Mouse (Mus musculus): ENCODE results near the gene Bmper. TPM values are rescaled to one million over a fixed set of nuclear protein-coding genes. Genes with fewer than 3 reads are reported as not detected.

Bmper gene
- polyA plus RNA-seq, 1 experiment: not detected

- no peak overlapping the region for H3K4me3 ChIP-seq (ENCODE audit: insufficient read depth, low read depth, low read length)
- WGBS: 86% methylated on average over 4 of the region's 4 CpGs
- no peak for TF ChIP-seq POLR2A (IDR thresholded peaks at IDR 0.05; ENCODE audit: insufficient read depth, low read depth, low read length)
- TF ChIP-seq CTCF (IDR thresholded peaks at IDR 0.05; ENCODE audit: insufficient read depth, low read depth, low read length): no peak
Observed at GRCm38 (mm10) chr9:23200828-23201227, 22.0 kb upstream of the Bmper start.

GRCm38 (mm10) chr9:23202431-23202830 lies 20.4 kb upstream of the Bmper start:
- WGBS: 85% methylated on average over 4 of the region's 4 CpGs
- H3K27ac ChIP-seq (ENCODE audit: insufficient read depth, low read depth, low read length): no peak overlapping the region
- no peak for TF ChIP-seq POLR2A (IDR thresholded peaks at IDR 0.05; ENCODE audit: insufficient read depth, low read depth, low read length)
- no peak for TF ChIP-seq CTCF (IDR thresholded peaks at IDR 0.05; ENCODE audit: insufficient read depth, low read depth, low read length)
- peaks cover 12% of the 10 kb centered on the region for H3K4me1 ChIP-seq (ENCODE audit: control insufficient read depth, insufficient read depth, low read length)
- H3K4me3 ChIP-seq (ENCODE audit: insufficient read depth, low read depth, low read length): no peak overlapping the region

More at GRCm38 (mm10) chr9:23200828-23201227, 22.0 kb upstream of the Bmper start:
- H3K27ac ChIP-seq (ENCODE audit: insufficient read depth, low read depth, low read length): no peak overlapping the region
- H3K4me1 ChIP-seq (ENCODE audit: control insufficient read depth, insufficient read depth, low read length): peaks cover 12% of the 10 kb centered on the region

- WGBS: 11% methylated on average over 17 of the region's 17 CpGs
- H3K4me3 ChIP-seq (ENCODE audit: insufficient read depth, low read depth, low read length): no peak overlapping the region
Observed at GRCm38 (mm10) chr9:23204339-23205288, 18.3 kb upstream of the Bmper start.

GRCm38 (mm10) chr9:23205304-23205703 lies 17.6 kb upstream of the Bmper start:
- Histone ChIP-seq H3K4me3 (ENCODE audit: insufficient read depth, low read depth, low read length) (no peak overlapping the region), H3K4me1 (ENCODE audit: control insufficient read depth, insufficient read depth, low read length) (peaks cover 12% of the 10 kb centered on the region), H3K27ac (ENCODE audit: insufficient read depth, low read depth, low read length) (no peak overlapping the region)
- WGBS: 66% methylated on average over 3 of the region's 3 CpGs
- TF ChIP-seq POLR2A (IDR thresholded peaks at IDR 0.05; ENCODE audit: insufficient read depth, low read depth, low read length) (no peak), CTCF (IDR thresholded peaks at IDR 0.05; ENCODE audit: insufficient read depth, low read depth, low read length) (no peak)

More at GRCm38 (mm10) chr9:23204339-23205288, 18.3 kb upstream of the Bmper start:
- Histone ChIP-seq H3K4me1 (ENCODE audit: control insufficient read depth, insufficient read depth, low read length) (peaks cover 12% of the 10 kb centered on the region), H3K27ac (ENCODE audit: insufficient read depth, low read depth, low read length) (no peak overlapping the region)
- no peak for TF ChIP-seq CTCF (IDR thresholded peaks at IDR 0.05; ENCODE audit: insufficient read depth, low read depth, low read length)
- TF ChIP-seq POLR2A (IDR thresholded peaks at IDR 0.05; ENCODE audit: insufficient read depth, low read depth, low read length): no peak

- H3K4me3 ChIP-seq (ENCODE audit: insufficient read depth, low read depth, low read length): no peak overlapping the region
- peaks cover 12% of the 10 kb centered on the region for H3K4me1 ChIP-seq (ENCODE audit: control insufficient read depth, insufficient read depth, low read length)
- TF ChIP-seq CTCF (IDR thresholded peaks at IDR 0.05; ENCODE audit: insufficient read depth, low read depth, low read length) (no peak), POLR2A (IDR thresholded peaks at IDR 0.05; ENCODE audit: insufficient read depth, low read depth, low read length) (no peak)
- no peak overlapping the region for H3K27ac ChIP-seq (ENCODE audit: insufficient read depth, low read depth, low read length)
- 95% methylated on average over 3 of the region's 3 CpGs for WGBS
Observed at GRCm38 (mm10) chr9:23205757-23206156, 17.1 kb upstream of the Bmper start.

- no peak for TF ChIP-seq POLR2A (IDR thresholded peaks at IDR 0.05; ENCODE audit: insufficient read depth, low read depth, low read length)
- TF ChIP-seq CTCF (IDR thresholded peaks at IDR 0.05; ENCODE audit: insufficient read depth, low read depth, low read length): no peak
Observed at GRCm38 (mm10) chr9:23206181-23206580, 16.7 kb upstream of the Bmper start.

GRCm38 (mm10) chr9:23212303-23212702 lies 10.6 kb upstream of the Bmper start:
- no peak overlapping the region for H3K4me3 ChIP-seq (ENCODE audit: insufficient read depth, low read depth, low read length)
- no peak overlapping the region for H3K27ac ChIP-seq (ENCODE audit: insufficient read depth, low read depth, low read length)
- WGBS: 7% methylated on average over 11 of the region's 11 CpGs
- H3K4me1 ChIP-seq (ENCODE audit: control insufficient read depth, insufficient read depth, low read length): no peaks in the 10 kb centered on the region
- TF ChIP-seq POLR2A (IDR thresholded peaks at IDR 0.05; ENCODE audit: insufficient read depth, low read depth, low read length): no peak
- peak; percentile 91; the same call in 1 of the 2 replicates for TF ChIP-seq CTCF (IDR thresholded peaks at IDR 0.05; ENCODE audit: insufficient read depth, low read depth, low read length)

More at GRCm38 (mm10) chr9:23206181-23206580, 16.7 kb upstream of the Bmper start:
- 92% methylated on average over 5 of the region's 5 CpGs for WGBS
- Histone ChIP-seq H3K4me3 (ENCODE audit: insufficient read depth, low read depth, low read length) (no peak overlapping the region), H3K27ac (ENCODE audit: insufficient read depth, low read depth, low read length) (no peak overlapping the region), H3K4me1 (ENCODE audit: control insufficient read depth, insufficient read depth, low read length) (peaks cover 12% of the 10 kb centered on the region)

GRCm38 (mm10) chr9:23219754-23220153 lies 3.1 kb upstream of the Bmper start:
- no peak overlapping the region for H3K4me3 ChIP-seq (ENCODE audit: insufficient read depth, low read depth, low read length)
- WGBS: 87% methylated on average over 3 of the region's 3 CpGs
- H3K4me1 ChIP-seq (ENCODE audit: control insufficient read depth, insufficient read depth, low read length): peaks cover 13% of the 10 kb centered on the region
- H3K27ac ChIP-seq (ENCODE audit: insufficient read depth, low read depth, low read length): no peak overlapping the region
- TF ChIP-seq CTCF (IDR thresholded peaks at IDR 0.05; ENCODE audit: insufficient read depth, low read depth, low read length) (no peak), POLR2A (IDR thresholded peaks at IDR 0.05; ENCODE audit: insufficient read depth, low read depth, low read length) (no peak)

- Histone ChIP-seq H3K4me3 (ENCODE audit: insufficient read depth, low read depth, low read length) (peak overlapping the region; percentile 79), H3K4me1 (ENCODE audit: control insufficient read depth, insufficient read depth, low read length) (peaks cover 13% of the 10 kb centered on the region), H3K27ac (ENCODE audit: insufficient read depth, low read depth, low read length) (no peak overlapping the region)
- TF ChIP-seq CTCF (IDR thresholded peaks at IDR 0.05; ENCODE audit: insufficient read depth, low read depth, low read length) (no peak), POLR2A (IDR thresholded peaks at IDR 0.05; ENCODE audit: insufficient read depth, low read depth, low read length) (no peak)
- WGBS: 25% methylated on average over 5 of the region's 5 CpGs
Observed at GRCm38 (mm10) chr9:23221976-23222375, 900 bp upstream of the Bmper start.
